Mouse (Mus musculus) left cerebral cortex, postnatal 14 days (tissue): ENCODE data around the gene Zbtb16. TPM values are rescaled to one million over a fixed set of nuclear protein-coding genes. Genes with fewer than 3 reads are reported as not detected.
A peak's percentile ranks its signal among the peaks of the same experiment; 100 is the strongest.

Source experiments
- DNase-seq, 2 experiments: peaks; one replicate each; pipeline ENCODE4 v3.0.0; 2021 to 2022; ENCODE audit warnings: low spot score in 2 of 2, mixed read lengths in 1 of 2
- intact Hi-C: fragments of 180-260 bp; cut with DNase I; formaldehyde crosslinking; loops from one replicate; pipeline ENCODE4 v1.15.1; 2025
- total RNA-seq, 2 experiments: library from RNA; stranded (reverse); gene quantifications; 2 replicates each; pipeline ENCODE4 v1.2.3; 2021

Zbtb16 gene
- total RNA-seq, 2 experiments from 2014 or later: 56.2 to 65.7 TPM

DNA sequence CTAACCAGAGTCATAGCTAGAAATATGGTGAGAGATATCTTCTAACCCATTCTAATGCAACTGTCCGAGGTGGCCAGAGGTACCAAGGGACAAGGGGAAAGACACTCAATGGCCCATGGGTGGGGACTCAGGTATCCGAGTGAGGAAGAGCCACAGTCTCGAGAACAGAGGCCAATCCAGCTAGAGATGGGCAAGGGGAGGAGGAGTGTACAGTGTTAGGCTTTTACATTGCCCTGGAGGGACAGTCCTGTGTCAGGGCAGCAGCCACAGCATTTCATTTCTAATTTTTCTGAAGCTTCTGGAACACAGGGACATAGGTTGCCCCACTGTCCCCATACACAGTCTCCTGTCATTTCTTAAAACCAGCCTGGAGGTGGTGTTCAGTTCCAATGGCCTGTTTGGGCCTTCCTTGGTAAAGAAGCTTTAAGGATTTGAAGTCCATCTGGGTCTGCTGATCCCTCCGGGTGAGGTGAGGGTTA is 190.3 kb downstream of the Zbtb16 start:
- intact Hi-C loops: loop anchor here (1.0 to 5.0 kb wide), 7 partner anchors 92 to 842 kb away; partner anchors contain the start of genes Ttc12 and Zbtb16
- no peak for DNase-seq

GRCm38 (mm10) chr9:48644926-48645647 is 190.9 kb downstream of the Zbtb16 start:
- DNase-seq: peak; percentile 37 to 59
- intact Hi-C loops: loop anchor here (1.0 to 5.0 kb wide), 5 partner anchors 92 to 842 kb away; partner anchors contain the start of genes Ttc12 and Zbtb16

DNA sequence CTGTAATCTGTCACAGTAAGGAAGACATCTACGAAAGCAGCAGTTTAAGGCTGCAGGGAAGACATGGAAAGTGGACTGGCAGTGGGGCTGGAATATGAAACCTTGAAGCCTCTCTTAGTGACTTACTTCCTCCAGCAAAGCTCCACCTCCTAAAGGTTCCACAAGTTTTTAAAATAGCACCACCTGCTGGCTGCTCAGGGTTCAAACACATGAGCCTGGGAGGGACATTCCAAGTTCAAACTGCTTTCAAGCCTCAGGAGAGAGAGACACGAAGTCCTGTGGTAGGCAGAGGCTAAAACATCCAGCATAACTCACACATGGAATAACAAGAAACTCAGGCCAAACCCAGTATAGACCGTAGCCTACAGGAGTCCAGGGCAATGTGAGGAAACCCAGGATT is 191.6 kb downstream of the Zbtb16 start:
- intact Hi-C loops: loop anchor here (2.0 kb wide), 1 partner anchor 328 kb away; no protein-coding TSS in a partner anchor
- no peak for DNase-seq

- no peak for DNase-seq
- intact Hi-C loops: no loop called here
Observed at GRCm38 (mm10) chr9:48641636-48642035, 194.4 kb downstream of the Zbtb16 start.

DNA sequence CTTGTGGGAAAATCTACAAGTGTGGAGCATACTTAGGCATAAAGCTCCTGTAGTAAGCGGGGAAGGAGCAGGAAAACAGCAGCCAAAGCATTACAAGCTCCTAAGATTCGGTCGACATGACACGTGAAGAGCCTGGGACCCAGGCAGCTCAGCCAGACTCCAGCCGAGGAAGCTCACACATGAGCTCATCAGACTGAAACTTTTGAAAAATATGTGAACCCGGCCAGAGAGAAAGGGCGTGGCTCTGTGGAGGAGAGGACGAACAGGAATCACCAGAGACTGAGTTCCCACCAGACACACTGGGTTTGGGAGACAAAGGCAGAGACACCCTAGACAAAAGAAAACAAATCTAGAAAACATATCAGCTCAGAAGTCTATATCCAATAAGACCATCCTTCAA is 195.1 kb downstream of the Zbtb16 start:
- intact Hi-C loops: no loop called here
- DNase-seq: no peak

DNA sequence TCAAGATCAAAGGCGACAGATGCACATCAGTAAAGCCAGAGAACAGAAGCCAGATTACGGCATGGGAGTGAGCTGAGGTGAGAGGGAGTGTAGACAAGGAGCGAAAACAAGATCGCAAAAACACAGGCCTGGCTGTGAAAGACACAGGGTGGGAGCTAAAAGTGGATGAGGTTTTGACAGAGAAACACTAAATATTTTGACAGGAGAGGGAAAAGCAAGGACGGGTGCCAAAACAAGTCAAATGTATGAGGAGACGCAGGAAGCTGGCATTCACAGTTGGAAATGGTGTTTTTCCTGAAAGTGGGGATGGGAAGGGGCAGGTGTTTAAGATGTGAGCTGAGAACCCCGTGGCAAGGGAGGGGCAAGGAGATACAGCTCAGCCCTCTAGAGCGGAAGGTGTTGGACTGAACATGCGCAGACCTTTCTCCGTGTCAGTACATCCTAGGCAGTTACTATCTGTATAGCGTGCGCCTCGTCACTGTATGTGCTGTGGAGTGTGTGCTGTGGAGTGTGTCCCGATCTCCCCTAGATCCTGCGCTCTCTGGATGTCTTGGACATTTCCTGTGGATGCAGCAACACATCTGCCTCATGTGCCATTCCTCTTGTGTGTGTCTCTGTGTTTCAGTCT is 197.7 kb downstream of the Zbtb16 start:
- peak in 1 of 2 experiments; percentile 31 for DNase-seq

DNA sequence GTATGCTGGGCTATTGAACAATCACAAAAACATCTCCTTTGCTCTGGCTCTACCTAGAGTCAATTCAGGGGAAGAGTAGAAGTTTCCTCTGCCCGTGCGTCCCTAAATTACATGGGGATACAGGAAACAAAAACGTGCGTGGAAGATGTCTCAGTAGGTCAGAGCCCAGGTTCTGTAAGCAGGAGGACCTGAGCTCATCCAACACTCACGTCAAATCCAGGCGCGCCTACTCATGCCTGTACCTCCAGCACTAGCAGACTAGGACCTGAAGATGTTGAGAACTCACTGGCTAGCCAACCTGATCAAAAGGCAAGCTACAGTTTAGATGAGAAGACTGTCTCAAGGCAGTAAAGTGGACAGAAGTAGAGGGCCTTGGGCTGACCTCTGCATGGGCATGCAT is 198.9 kb downstream of the Zbtb16 start:
- intact Hi-C loops: no loop called here

More for the DNA sequence above, 197.7 kb downstream of the Zbtb16 start:
- intact Hi-C loops: no loop called here

DNA sequence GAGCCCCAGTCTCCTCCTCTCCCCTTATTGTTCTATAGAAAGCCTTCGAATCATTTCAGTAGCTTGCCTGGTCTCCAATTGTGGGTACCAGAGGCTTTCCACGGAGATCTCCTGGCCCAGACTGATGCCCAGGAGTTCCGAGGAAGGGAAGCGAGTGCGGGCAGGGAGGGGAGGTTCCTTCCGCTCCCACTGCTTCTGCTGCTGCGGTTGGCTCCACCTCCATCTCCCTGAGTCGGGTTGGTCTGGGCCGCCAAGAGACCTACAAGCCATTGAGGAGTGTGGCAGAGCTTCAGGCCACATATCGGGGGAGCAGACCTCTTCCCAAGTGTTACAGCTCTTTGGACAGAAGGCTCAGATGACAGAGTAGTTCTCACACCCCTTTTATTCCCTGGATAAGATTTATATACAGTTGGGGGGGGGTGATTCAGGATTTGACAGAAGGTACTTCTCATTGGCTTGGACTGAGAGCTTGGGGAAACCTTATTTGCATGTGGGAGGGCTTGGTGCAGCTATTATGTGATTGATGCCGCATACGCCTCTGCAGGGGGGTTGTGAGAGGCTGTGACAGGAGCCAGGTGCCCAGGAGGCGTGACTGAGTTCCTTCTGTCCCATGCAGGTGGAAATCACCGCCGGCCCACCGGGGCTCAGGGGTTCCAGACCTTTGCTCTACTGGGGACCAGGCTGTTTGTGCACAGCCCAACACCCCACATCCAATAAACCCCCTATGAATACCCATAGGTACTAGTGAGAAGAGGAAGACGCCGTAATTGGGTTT is 200.3 kb downstream of the Zbtb16 start:
- intact Hi-C loops: no loop called here
- no peak for DNase-seq

More for the DNA sequence above, 198.9 kb downstream of the Zbtb16 start:
- no peak for DNase-seq

DNA sequence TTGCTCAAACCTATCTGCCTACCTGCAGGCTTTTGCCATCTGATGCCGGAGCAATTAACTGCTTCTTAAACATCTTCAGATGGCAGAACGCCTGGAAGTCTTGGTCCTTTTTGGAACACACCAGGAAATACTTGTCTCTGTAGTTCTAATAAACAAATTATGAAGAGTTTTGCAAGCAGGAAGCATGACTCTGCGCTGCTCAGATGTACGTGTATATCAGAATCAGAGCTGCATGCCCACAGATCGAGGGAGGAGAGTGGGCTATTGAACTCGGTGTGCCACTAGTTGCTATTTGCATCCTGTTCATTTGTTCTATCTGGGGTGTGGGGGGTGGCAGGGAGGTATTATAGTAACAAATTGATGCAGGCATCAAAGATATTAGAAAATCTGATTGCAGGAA is 202.9 kb downstream of the Zbtb16 start:
- no peak for DNase-seq
- intact Hi-C loops: no loop called here

- intact Hi-C loops: no loop called here
- no peak for DNase-seq
Observed at GRCm38 (mm10) chr9:48619268-48619667, 216.8 kb downstream of the Zbtb16 start.

DNA sequence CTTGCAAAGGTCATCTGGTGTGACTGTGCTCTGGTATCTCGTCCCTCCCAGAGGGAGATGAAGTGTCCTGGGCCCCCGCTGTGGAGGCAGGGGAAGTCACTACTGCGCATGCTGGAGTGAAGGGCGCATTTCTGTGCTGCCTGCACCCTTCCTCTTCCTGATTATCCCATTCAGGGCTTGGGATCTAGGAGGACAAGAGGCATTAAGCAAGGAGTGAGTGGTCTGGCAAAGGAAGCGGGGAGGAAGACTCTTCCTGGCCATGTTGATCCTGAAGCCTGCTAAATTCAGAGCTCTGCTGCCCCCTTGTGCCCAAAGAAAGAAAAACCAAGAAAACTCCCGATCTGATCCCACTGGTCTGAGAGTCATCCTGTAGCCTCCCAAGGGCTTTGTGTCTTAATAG is 217.4 kb downstream of the Zbtb16 start:
- intact Hi-C loops: no loop called here
- DNase-seq: peak; percentile 63 to 78

DNA sequence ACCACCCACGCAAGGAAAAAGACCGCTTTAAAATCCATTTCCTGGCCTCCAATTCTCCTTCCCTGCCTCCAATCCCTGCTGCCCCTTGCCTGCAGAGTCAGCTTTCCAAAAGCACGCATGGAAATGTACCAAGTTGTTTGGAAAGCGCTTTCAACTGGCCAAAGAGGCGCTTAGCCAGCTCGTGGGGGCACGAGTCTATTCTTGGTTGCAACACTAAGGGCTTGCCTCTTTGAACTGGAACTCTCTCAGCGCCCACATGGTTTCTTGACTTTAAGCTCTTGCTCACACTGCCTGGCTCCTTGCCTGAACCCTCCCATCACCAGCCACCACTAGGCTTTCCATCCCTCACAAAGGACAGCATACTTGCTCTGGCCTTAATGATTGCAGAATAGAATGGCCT is 217.9 kb downstream of the Zbtb16 start:
- intact Hi-C loops: no loop called here
- DNase-seq: no peak

DNA sequence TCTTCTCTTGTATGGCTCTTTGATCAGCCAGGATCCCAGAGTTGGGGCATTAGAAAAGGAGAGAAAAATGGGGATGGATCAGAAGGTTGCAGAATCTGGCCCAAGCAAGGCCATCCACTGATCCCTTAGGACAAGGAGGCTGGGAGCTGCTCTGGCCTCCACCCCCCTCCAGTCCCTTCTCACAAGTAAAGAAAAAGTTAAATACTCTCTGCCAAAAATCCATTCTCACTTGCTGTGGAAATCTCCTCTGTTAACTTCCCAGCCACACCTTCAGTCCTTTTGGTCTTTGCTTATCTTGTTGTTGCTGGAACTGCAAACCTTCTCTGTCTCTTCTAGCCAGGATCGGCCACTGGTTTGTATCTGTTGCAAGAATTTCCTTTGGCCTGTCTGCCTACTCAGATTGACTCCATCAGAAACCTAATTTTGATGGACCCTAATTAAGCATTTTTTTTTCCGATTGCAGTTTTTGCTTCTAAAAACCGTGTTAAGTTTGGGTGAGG is 218.5 kb downstream of the Zbtb16 start:
- intact Hi-C loops: no loop called here
- DNase-seq: no peak

GRCm38 (mm10) chr9:48613221-48613620 is 222.8 kb downstream of the Zbtb16 start:
- intact Hi-C loops: no loop called here
- no peak for DNase-seq

- intact Hi-C loops: no loop called here
- DNase-seq: no peak
Observed at GRCm38 (mm10) chr9:48612542-48612941, 223.5 kb downstream of the Zbtb16 start.

DNA sequence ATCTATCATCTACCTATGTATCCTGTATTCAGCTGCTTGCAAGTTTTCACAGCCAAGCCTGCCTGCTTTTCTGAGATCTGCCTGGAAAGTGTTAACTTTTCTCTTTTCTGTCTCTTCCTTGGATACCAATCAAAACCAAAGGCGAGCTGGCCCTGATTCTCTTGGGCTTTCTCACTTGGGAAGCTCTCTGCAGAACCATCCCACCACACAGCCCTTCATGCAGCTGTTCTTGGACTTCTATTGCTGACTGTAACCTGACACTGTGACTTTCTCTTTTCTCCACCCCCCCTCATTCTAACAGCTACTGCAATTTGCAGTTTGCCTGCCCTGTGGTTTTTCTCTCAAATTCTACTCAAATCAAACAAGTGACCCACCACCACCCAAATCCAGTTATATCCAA is 225.0 kb downstream of the Zbtb16 start:
- DNase-seq: no peak
- intact Hi-C loops: no loop called here

DNA sequence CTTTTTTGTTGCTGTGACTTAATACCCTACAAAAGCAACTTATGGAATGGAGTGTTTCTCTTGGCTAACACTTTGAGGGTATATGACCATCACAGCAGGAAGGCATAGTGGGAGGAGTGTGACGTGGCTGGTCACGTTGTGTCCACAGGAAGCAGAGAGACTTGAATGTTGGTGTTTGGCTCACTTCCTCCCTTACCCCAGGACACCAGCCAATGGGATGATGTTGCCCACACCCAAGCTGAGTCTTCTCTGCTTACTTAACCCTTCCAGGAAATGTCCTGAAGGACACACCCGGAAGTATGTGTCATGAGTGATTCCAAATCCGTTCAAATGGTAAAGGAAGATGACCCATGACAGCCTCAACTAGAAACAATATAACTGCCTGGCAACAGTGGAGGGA is 226.3 kb downstream of the Zbtb16 start:
- intact Hi-C loops: no loop called here
- DNase-seq: no peak

DNA sequence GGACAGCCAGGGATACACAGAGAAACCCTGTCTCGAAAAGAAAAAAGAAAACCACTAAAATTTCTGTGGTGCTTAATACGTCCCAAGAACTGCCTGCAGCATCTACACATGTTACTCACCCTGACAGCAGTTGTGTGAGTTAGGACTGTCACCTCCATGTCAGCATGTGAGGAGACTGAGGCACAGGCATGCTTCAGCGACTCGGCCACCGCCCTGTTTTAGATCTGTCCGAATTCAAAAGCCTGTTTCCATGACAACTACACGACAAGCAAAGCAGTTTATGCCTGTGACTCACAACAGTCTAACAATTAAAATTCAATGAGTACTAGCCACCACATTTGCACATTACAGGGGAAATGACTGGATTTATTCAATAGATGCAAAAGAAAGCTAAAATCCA is 228.6 kb downstream of the Zbtb16 start:
- intact Hi-C loops: no loop called here
- no peak for DNase-seq

DNA sequence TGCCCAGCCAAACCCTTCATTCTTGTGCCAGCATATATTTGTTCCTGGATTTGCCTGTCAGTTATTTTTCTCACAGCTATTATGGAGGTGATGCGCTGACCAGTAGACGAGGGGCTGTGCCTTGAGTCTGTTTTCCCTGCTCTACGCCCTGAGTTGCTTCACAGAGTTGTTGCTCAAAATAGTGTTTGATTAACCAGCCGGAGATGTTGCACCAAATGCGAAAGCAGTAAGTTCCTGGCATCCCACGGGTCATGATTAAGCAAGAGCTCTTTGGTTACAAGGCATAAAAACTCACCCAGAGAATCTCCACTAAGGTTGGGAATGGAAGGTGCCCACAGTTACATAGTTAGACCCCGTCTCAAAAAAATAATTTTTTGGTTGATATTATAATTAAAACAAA is 229.9 kb downstream of the Zbtb16 start:
- intact Hi-C loops: no loop called here
- DNase-seq: no peak

GRCm38 (mm10) chr9:48605697-48606096 is 230.3 kb downstream of the Zbtb16 start:
- intact Hi-C loops: no loop called here
- DNase-seq: no peak
